Mouse (Mus musculus) right cerebral cortex, postnatal 36 days (tissue): ENCODE measurements around the gene Ifna11.
"Not testable (repeated sequence)": the region's sequence is repeated elsewhere in the genome, so short reads cannot be mapped to it uniquely, and the experiment has no call there.

Experiments
- DNase-seq, 2 experiments: peaks; one replicate each; pipeline ENCODE4 v3.0.0; 2022; ENCODE audit warnings: low spot score in 2 of 2, mixed read lengths in 1 of 2

Gene Ifna11

GRCm38 (mm10) chr4:88819659-88820058 lies at the start of gene Ifna11:
TSS of gene Ifna11 (plus strand) at chr4:88819959.
- no peak for DNase-seq

GRCm38 (mm10) chr4:88773534-88773933 lies 46.2 kb upstream of the Ifna11 start, which contains the start of gene Gm13290:
TSS of gene Gm13290 (plus strand) at chr4:88773834.
- not testable (repeated sequence) for DNase-seq

GRCm38 (mm10) chr4:88776622-88777021 lies 43.1 kb upstream of the Ifna11 start, which contains the start of gene Gm13289:
TSS of gene Gm13289 (plus strand) at chr4:88776922.
- DNase-seq = not testable (repeated sequence)

DNA sequence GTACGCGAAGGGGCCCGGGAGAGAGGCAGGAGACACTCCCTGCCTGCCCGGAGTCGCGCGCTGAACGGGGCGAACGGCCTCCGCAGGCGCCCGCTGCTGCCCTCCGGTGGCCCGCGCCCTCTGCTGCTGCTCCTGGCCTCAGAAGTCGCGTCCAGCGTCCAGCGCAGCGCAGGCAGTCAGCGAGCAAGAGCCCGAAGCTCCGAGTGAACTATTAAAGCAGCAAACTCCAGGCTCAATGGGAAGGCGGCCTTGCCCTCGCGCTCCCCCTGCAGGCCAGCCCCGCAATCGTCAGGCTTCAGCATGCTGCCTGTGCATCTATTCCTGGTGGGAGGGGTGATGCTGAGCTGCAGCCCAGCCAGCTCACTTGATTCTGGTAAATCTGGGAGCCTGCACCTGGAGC lies 40.2 kb upstream of the Ifna11 start, which contains the start of gene Gm13272:
Gm13272 (plus strand) TSS at position 301 of the 400 bp plus-strand sequence.
- DNase-seq = not testable (repeated sequence)

GRCm38 (mm10) chr4:88780320-88780719 lies 39.4 kb upstream of the Ifna11 start:
- not testable (repeated sequence) for DNase-seq

DNA sequence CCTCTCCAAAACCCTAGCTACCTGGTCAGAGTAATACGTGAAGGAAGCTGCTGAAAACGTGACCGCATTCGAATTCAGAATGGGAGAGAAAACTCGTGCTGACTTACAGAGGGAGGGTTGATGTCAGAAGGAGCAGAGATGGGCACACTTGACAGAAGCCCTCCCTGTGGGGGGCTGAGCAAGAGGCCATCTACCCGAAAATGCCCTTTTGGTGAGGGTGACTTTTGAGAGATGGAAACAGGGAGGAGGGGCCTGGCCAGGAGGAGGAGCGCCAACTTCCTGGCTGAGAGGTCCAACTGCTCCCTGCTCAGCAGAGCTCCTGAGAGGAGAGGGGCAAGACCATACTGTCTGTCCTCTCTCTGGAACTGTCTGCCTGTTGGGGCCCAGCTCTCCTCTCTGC lies 37.9 kb upstream of the Ifna11 start, which contains the start of gene Ifnz:
Ifnz (plus strand) TSS at position 301 of the 400 bp plus-strand sequence.
- DNase-seq = not testable (repeated sequence)

GRCm38 (mm10) chr4:88782335-88782734 lies 37.4 kb upstream of the Ifna11 start:
- DNase-seq = not testable (repeated sequence)

DNA sequence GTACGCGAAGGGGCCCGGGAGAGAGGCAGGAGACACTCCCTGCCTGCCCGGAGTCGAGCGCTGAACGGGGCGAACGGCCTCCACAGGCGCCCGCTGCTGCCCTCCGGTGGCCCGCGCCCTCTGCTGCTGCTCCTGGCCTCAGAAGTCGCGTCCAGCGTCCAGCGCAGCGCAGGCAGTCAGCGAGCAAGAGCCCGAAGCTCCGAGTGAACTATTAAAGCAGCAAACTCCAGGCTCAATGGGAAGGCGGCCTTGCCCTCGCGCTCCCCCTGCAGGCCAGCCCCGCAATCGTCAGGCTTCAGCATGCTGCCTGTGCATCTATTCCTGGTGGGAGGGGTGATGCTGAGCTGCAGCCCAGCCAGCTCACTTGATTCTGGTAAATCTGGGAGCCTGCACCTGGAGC lies 34.4 kb upstream of the Ifna11 start, which contains the start of gene Gm13276:
Gm13276 (plus strand) TSS at position 301 of the 400 bp plus-strand sequence.
- DNase-seq = not testable (repeated sequence)

DNA sequence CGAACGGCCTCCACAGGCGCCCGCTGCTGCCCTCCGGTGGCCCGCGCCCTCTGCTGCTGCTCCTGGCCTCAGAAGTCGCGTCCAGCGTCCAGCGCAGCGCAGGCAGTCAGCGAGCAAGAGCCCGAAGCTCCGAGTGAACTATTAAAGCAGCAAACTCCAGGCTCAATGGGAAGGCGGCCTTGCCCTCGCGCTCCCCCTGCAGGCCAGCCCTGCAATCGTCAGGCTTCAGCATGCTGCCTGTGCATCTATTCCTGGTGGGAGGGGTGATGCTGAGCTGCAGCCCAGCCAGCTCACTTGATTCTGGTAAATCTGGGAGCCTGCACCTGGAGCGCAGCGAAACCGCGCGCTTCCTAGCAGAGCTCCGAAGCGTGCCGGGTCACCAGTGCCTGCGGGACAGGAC lies 31.4 kb upstream of the Ifna11 start, which contains the start of gene Gm13277:
Gm13277 (plus strand) TSS at position 231 of the 400 bp plus-strand sequence.
- DNase-seq = peak; percentile 55 to 56

DNA sequence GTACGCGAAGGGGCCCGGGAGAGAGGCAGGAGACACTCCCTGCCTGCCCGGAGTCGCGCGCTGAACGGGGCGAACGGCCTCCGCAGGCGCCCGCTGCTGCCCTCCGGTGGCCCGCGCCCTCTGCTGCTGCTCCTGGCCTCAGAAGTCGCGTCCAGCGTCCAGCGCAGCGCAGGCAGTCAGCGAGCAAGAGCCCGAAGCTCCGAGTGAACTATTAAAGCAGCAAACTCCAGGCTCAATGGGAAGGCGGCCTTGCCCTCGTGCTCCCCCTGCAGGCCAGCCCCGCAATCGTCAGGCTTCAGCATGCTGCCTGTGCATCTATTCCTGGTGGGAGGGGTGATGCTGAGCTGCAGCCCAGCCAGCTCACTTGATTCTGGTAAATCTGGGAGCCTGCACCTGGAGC lies 28.5 kb upstream of the Ifna11 start, which contains the start of gene Gm13278:
Gm13278 (plus strand) TSS at position 301 of the 400 bp plus-strand sequence.
- not testable (repeated sequence) for DNase-seq

GRCm38 (mm10) chr4:88793936-88794675 lies 25.7 kb upstream of the Ifna11 start, which contains the start of gene Gm13275:
TSS of gene Gm13275 (plus strand) at chr4:88794487.
- DNase-seq = peak; percentile 18 to 30

DNA sequence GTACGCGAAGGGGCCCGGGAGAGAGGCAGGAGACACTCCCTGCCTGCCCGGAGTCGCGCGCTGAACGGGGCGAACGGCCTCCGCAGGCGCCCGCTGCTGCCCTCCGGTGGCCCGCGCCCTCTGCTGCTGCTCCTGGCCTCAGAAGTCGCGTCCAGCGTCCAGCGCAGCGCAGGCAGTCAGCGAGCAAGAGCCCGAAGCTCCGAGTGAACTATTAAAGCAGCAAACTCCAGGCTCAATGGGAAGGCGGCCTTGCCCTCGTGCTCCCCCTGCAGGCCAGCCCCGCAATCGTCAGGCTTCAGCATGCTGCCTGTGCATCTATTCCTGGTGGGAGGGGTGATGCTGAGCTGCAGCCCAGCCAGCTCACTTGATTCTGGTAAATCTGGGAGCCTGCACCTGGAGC lies 22.7 kb upstream of the Ifna11 start, which contains the start of gene Gm13279:
Gm13279 (plus strand) TSS at position 301 of the 400 bp plus-strand sequence.
- not testable (repeated sequence) for DNase-seq

GRCm38 (mm10) chr4:88799365-88799764 lies 20.4 kb upstream of the Ifna11 start, which contains the start of gene Gm13285:
TSS of gene Gm13285 (plus strand) at chr4:88799665.
- not testable (repeated sequence) for DNase-seq

DNA sequence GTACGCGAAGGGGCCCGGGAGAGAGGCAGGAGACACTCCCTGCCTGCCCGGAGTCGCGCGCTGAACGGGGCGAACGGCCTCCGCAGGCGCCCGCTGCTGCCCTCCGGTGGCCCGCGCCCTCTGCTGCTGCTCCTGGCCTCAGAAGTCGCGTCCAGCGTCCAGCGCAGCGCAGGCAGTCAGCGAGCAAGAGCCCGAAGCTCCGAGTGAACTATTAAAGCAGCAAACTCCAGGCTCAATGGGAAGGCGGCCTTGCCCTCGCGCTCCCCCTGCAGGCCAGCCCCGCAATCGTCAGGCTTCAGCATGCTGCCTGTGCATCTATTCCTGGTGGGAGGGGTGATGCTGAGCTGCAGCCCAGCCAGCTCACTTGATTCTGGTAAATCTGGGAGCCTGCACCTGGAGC lies 16.8 kb upstream of the Ifna11 start, which contains the start of gene Gm13287:
Gm13287 (plus strand) TSS at position 301 of the 400 bp plus-strand sequence.
- DNase-seq = not testable (repeated sequence)

- DNase-seq = not testable (repeated sequence)
Observed at GRCm38 (mm10) chr4:88805231-88805630, 14.5 kb upstream of the Ifna11 start, which contains the start of gene Gm13288. TSS of gene Gm13288 (plus strand) at chr4:88805531.

DNA sequence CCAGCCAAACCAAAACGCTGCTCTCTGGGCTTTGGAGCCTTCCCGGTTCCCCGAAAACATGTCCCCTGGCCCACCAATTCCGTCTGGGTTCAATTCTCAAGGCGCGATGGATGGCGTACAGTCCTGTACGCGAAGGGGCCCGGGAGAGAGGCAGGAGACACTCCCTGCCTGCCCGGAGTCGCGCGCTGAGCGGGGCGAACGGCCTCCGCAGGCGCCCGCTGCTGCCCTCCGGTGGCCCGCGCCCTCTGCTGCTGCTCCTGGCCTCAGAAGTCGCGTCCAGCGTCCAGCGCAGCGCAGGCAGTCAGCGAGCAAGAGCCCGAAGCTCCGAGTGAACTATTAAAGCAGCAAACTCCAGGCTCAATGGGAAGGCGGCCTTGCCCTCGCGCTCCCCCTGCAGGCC lies 14.0 kb upstream of the Ifna11 start:
- not testable (repeated sequence) for DNase-seq

DNA sequence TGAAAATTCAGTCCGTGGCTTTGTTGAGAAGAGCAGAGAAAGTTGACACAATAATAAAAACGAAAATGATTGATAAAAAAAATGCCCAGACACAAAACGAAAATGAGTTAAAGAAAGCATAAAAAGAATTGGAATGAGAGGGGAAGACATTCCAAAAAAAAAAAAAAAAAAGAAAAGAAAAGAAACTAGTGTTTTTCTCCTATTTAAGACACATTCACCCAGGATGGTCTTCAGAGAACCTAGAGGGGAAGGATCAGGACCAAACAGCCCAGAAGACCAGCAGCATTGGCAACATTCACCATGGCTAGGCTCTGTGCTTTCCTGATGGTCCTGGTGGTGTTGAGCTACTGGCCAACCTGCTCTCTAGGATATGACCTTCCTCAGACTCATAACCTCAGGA lies 3.8 kb upstream of the Ifna11 start, which contains the start of gene Ifna7:
Ifna7 (plus strand) TSS at position 301 of the 400 bp plus-strand sequence.
- DNase-seq = no peak

GRCm38 (mm10) chr4:88822995-88823394 lies 3.2 kb downstream of the Ifna11 start:
- no peak for DNase-seq

DNA sequence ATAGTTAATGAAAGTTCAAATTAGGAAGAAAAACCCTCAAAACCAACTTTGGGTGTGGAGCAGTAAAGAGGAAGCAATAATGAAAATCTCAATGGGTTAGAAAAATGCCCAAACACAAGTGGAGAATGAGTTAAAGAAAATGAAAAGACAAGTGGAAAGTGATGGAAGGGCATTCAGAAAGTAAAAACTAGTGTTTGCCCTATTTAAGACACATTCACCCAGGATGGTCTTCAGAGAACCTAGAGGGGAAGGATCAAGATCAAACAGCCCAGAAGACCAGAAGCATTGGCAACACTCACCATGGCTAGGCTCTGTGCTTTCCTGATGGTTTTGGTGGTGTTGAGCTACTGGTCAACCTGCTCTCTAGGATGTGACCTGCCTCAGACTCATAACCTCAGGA lies 7.4 kb downstream of the Ifna11 start, which contains the start of gene Ifna6:
Ifna6 (plus strand) TSS at position 301 of the 400 bp plus-strand sequence.
- not testable (repeated sequence) for DNase-seq

GRCm38 (mm10) chr4:88830523-88830922 lies 10.8 kb downstream of the Ifna11 start:
- peak in 1 of 2 experiments; percentile 3 for DNase-seq

- DNase-seq = not testable (repeated sequence)
Observed at GRCm38 (mm10) chr4:88835225-88835624, 15.5 kb downstream of the Ifna11 start, which contains the start of gene Ifna5. TSS of gene Ifna5 (plus strand) at chr4:88835525.

DNA sequence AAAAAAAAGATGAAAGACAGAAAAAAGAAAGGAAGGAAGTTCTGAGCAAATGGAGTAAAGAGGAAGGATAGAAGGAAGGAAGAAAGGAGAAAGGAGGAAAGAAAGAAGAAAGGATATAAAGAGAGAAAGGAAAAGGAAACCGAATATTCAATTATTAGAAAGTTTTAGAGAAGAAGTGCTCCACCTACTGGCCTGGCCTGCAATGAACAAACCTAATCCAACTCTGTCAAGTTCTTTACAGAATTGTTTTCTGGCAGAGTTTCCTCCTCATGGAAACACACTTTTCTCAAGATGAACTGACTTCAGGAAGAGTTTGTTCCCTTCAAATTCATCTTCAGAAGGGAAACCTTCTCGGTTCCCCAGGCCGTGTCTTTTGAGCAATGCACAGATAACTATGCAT lies 19.1 kb downstream of the Ifna11 start:
- DNase-seq = no peak
